Mouse (Mus musculus) embryonic facial prominence, embryonic 15.5 days (tissue): ENCODE measurements around the gene Relch. TPM values are rescaled to one million over a fixed set of nuclear protein-coding genes. Genes with fewer than 3 reads are reported as not detected.

Experiments
- ATAC-seq: fragments of 200-750 bp; cut with Nextera tagmentation; 2 replicates; pipeline ENCODE4 v1.8.0; 2017; ENCODE audit warnings: low read depth, moderate TSS enrichment; ENCODE audit not compliant: insufficient number of reproducible peaks, low FRiP score, low TSS enrichment
- H3K27ac ChIP-seq: fragments of 300-500 bp; sonication (generic); replicated peaks from 2 replicates; pipeline ENCODE4 v1.5.1; 2015; ENCODE audit warnings: mild to moderate bottlenecking, inconsistent platforms
- H3K27me3 ChIP-seq: fragments of 300-500 bp; sonication (generic); 2 replicates; pipeline ENCODE4 v1.6.1; 2015; ENCODE audit warnings: inconsistent platforms
- H3K36me3 ChIP-seq: fragments of 300-500 bp; sonication (generic); 2 replicates; pipeline ENCODE4 v1.6.1; 2015; ENCODE audit warnings: mild to moderate bottlenecking, inconsistent platforms
- H3K4me1 ChIP-seq: fragments of 300-500 bp; sonication (generic); 2 replicates; pipeline ENCODE4 v1.6.1; 2015; ENCODE audit warnings: inconsistent platforms
- H3K4me2 ChIP-seq: fragments of 300-500 bp; sonication (generic); replicated peaks from 2 replicates; pipeline ENCODE4 v1.6.1; 2015; ENCODE audit warnings: mild to moderate bottlenecking, inconsistent platforms
- H3K4me3 ChIP-seq: fragments of 300-500 bp; sonication (generic); replicated peaks from 2 replicates; pipeline ENCODE4 v1.5.1; 2015; ENCODE audit warnings: mild to moderate bottlenecking, inconsistent platforms
- H3K9ac ChIP-seq: fragments of 300-500 bp; sonication (generic); 2 replicates; pipeline ENCODE4 v1.6.1; 2015; ENCODE audit warnings: inconsistent platforms
- H3K9me3 ChIP-seq: fragments of 300-500 bp; sonication (generic); replicated peaks from 2 replicates; pipeline ENCODE4 v1.6.1; 2016; ENCODE audit warnings: inconsistent platforms
- WGBS: fragments of 180-500 bp; shearing (Covaris S2); methylation state at CpG from one replicate; pipeline ENCODE4 v1.1.7; 2015; 5-methylcytosine and 5-hydroxymethylcytosine counted together
- polyA plus RNA-seq: library from polyadenylated mRNA; unstranded; fragments of >200 nt; fragmentation: Nextera tagmentation; extraction: Ambion mirVana; gene quantifications from 2 replicates; pipeline ENCODE4 v1.2.1, GENCODE M21; 2015

Relch gene
- polyA plus RNA-seq, 1 experiment from 2014 or later, result 27.2 TPM

GRCm38 (mm10) chr1:105800570-105800969, 136.9 kb downstream of the Relch start:
- Histone ChIP-seq H3K9ac (no peak overlapping the region), H3K27me3 (no peaks in the 10 kb centered on the region), H3K9me3 (no peaks in the 10 kb centered on the region), H3K27ac (no peak overlapping the region), H3K4me2 (no peak overlapping the region), H3K4me1 (no peaks in the 10 kb centered on the region), H3K36me3 (no peaks in the 10 kb centered on the region), H3K4me3 (no peak overlapping the region)
- no peak for ATAC-seq
- WGBS, result 87% methylated on average over 6 of the region's 6 CpGs

DNA sequence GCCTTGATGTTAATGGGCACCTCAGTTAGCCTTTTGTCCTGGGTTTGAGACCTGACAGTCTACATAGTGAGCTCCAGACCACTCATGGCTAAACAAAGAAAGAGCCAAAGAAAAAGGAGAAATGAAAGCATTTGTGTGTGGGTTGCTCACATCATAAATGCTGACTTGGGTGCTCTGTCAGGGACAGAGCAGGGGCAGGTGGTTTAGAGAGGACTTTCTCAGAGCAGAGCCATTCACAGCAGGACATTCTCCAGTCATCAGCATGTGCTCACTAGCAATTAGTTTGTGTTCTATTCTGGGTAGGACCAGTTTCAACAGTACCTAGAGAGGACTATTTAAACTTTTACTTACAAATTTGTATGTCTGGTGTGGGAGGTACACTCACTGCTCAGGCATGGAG, 137.6 kb downstream of the Relch start:
- Histone ChIP-seq H3K27ac (no peak overlapping the region), H3K27me3 (no peaks in the 10 kb centered on the region), H3K4me2 (no peak overlapping the region), H3K36me3 (no peaks in the 10 kb centered on the region), H3K9ac (no peak overlapping the region), H3K9me3 (no peaks in the 10 kb centered on the region), H3K4me3 (no peak overlapping the region), H3K4me1 (no peaks in the 10 kb centered on the region)
- no peak for ATAC-seq

- WGBS, result 65% methylated on average over 6 of the region's 6 CpGs
- H3K4me2 ChIP-seq, result no peak overlapping the region
- no peaks in the 10 kb centered on the region for H3K36me3 ChIP-seq
- no peak overlapping the region for H3K27ac ChIP-seq
- no peak overlapping the region for H3K4me3 ChIP-seq
- no peaks in the 10 kb centered on the region for H3K9me3 ChIP-seq
- no peak for ATAC-seq
- H3K9ac ChIP-seq, result no peak overlapping the region
- H3K27me3 ChIP-seq, result no peaks in the 10 kb centered on the region
- no peaks in the 10 kb centered on the region for H3K4me1 ChIP-seq
Measured at GRCm38 (mm10) chr1:105802941-105803340, 139.3 kb downstream of the Relch start.

DNA sequence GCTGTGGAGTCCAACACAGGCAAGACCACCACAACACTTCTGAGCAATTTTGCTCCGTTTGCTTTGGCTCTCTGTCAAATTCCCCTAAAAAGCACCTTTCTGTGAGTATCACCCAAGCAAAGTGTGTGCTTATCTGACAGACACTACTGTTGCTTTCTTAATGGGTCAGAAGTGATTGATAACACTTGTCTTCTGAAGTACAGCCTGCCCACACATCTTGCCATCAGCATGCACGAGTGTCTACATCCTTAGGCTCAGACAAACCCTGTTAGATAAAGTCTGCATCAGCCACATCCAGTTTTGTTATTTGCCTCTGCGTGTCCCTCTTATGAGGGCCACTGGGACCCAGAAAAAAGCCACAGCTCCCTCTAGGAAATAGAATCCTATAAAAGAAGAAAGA, 140.6 kb downstream of the Relch start:
- no peaks in the 10 kb centered on the region for H3K27me3 ChIP-seq
- no peak overlapping the region for H3K27ac ChIP-seq
- H3K36me3 ChIP-seq, result no peaks in the 10 kb centered on the region
- no peak for ATAC-seq
- no peaks in the 10 kb centered on the region for H3K9me3 ChIP-seq
- H3K9ac ChIP-seq, result no peak overlapping the region
- no peaks in the 10 kb centered on the region for H3K4me1 ChIP-seq
- H3K4me3 ChIP-seq, result no peak overlapping the region
- no peak overlapping the region for H3K4me2 ChIP-seq
- 84% methylated on average over 3 of the region's 3 CpGs for WGBS

Other genes starting within 250 kb of the Relch start
- gene Pign, start 184 bp upstream of the Relch start, polyA plus RNA-seq, result 10.7 and 14.0 TPM in 2 replicates
- 1.6 TPM in 2 replicates for gene Tnfrsf11a, start 116.9 kb downstream of the Relch start, polyA plus RNA-seq